Mouse (Mus musculus) skeletal muscle tissue, adult 2 months (tissue): ENCODE data around the gene Dbn1.
A peak's percentile ranks its signal among the peaks of the same experiment; 100 is the strongest.

Source experiments
- DNase-seq: peaks from one replicate; pipeline ENCODE4 v3.0.0-alpha.2; 2012; ENCODE audit warnings: low read depth, low spot score

Dbn1 gene

DNA sequence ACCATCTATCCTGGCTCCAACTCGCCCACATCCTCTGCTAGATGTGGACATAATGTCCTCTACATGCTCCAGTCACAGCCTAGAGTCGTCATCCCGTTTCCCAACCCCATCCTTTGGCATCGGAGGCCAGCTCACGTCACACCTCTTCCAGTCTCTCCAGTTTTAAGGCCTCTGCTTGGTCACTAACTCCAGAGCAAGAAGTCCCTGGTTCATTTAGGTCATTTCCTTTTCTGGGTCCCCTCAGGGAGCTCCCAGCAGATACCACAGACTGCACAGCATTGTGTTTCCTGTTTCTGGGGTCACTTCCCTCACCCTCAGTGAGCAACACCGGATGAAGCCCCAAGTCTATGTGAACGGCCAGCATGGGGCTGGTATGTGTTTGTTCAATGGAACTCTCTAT is 8.9 kb downstream of the Dbn1 start:
- DNase-seq: no peak

DNA sequence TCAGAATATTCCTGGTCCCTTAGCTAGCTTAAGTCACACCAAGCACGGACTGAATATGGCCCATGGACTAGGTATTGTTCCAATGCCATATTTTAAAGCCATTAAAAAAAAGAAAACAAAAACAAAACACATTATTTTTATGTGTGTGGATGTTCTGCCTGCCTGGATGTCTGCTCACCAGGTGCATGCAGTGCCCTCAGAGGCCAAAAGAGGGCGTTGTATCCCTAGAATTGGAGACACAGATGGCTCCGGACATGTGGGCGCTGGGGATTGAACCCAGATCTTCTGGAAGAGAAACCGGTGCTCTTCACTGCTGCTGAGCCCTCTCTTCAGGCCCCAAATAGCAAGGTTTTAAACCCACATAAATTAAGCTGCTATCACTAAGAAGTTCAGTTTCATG is 9.9 kb downstream of the Dbn1 start:
- DNase-seq: no peak

DNA sequence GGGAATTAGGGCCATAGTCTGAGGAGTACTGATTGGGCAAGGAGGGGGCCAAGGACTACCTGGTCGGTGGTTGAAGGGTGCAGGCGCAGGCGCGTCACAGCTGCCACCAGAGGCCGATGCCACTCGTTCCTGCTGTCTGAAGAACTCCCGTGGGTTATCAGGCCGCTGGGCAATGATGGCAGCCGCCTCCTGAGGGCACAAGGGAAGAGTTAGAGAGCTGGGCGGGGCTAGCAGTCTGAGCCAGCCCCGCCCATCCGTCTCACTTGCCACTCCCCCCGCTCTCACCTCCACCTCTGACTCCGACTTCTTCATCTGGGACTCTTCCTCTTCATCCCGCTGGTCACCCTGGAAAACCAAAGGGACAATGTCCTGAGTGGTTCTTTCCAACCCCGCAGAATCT is 10.4 kb downstream of the Dbn1 start:
- DNase-seq: no peak

GRCm38 (mm10) chr13:55476256-55476655 is 11.7 kb downstream of the Dbn1 start:
- no peak for DNase-seq

GRCm38 (mm10) chr13:55475750-55476149 is 12.2 kb downstream of the Dbn1 start:
- no peak for DNase-seq

DNA sequence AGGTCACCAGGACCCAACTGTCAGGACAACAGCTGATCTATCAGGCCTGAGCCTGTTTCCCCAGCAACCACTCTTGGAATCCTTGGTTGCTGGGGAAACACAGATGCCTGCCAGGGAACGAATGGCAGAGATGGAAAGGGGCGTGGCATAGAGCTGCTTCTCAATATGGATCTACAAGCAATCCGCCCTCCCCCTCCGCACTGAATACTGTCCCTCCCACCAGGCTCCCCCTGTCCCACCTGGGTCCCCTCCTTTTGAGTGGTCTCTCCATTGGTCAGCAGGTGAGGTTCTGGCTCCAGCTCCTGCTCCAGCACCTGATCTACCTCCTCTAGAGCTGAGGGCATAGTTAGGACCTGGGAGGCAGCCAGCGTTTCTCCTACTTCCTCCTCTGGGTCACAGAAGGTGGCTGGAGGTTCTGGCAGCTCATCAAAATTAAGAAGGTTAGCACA is 13.3 kb downstream of the Dbn1 start:
- DNase-seq: no peak

DNA sequence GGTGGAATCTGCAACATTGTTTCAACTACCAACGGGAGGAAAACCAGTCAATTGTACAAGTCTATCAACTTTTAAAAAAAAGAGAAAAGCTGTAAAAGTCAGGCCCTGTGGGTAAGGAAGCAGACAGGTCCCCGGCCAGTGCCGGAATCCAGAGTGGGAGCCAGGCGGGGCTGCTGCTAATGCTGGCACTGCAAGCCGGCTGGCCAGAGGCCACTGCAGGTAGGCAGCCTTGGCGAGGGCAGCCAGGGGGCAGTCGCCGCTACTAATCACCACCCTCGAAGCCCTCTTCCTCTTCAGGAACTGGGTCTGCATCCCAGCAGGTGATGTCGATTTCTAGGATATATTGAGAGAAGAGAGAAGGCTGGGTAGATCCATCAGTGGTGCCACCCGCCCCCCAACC is 13.9 kb downstream of the Dbn1 start:
- no peak for DNase-seq

- no peak for DNase-seq
Observed at GRCm38 (mm10) chr13:55473076-55473831, 14.7 kb downstream of the Dbn1 start.

DNA sequence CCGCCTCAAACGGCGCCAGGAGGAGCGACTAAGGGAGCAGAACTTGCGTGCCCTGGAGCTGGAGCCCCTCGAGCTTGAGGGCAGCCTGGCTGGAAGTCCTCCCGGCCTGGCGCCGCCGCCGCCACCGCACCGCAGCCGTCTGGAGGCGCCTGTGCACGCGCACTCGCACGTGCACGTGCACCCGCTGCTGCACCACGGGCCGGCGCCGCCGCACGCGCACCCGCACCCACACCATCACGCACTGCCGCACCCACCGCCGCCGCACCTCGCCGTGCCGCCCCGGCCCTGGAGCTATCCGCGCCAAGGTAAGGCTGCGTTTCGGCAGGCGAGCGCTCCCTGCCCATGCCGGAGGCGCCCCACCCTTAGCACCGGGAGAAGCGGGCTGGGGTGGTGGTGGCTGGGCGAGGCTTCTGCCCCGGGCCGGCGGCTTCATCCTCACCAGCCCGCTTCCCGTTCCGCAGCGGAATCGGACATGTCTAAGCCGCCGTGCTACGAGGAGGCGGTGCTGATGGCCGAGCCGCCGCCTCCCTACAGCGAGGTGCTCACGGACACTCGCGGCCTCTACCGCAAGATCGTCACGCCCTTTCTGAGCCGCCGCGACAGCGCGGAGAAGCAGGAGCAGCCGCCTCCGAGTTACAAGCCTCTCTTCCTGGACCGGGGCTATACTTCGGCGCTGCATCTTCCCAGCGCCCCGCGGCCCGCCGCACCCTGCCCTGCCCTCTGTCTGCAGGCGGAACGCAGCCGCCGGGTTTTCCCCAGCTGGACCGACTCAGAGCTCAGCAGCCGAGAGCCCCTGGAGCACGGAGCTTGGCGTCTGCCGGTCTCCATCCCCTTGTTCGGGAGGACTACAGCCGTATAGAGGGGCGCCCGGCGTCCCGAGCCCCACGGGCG is 15.5 kb downstream of the Dbn1 start:
- DNase-seq: no peak

DNA sequence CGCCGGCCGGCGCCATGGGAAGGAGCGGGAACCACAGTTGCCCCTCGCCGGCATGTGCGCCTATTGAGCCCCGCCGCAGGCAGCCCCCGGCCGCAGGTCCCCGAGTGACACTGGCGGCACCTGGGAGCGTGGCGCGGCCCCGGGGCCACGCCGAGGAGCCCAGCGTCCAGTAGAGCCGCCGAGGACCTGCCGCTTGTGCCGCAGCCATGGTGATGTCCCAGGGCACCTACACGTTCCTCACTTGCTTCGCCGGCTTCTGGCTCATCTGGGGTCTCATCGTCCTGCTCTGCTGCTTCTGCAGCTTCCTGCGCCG is 16.1 kb downstream of the Dbn1 start:
- DNase-seq: no peak

GRCm38 (mm10) chr13:55471156-55471818 is 16.6 kb downstream of the Dbn1 start:
- peak; percentile 71 for DNase-seq

DNA sequence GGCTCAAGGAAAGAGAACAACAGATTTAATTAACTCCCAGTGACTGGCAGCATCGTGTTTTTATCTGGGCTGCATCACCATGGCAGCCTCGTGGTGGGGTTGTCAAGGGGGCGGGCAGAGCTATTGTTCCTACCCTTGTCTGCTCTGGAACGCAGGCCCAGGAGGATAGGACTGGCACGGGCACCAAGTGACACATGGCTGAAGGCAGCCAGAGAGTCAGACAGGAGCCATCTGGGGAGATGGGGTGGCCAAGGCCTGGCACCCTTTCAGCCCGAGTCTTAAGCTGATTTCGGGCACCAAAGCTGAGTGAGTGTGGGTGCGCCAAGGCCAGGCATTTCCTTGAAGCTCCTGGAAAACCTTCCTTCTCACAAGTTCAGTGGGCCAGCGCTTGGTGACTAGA is 17.5 kb downstream of the Dbn1 start:
- no peak for DNase-seq

DNA sequence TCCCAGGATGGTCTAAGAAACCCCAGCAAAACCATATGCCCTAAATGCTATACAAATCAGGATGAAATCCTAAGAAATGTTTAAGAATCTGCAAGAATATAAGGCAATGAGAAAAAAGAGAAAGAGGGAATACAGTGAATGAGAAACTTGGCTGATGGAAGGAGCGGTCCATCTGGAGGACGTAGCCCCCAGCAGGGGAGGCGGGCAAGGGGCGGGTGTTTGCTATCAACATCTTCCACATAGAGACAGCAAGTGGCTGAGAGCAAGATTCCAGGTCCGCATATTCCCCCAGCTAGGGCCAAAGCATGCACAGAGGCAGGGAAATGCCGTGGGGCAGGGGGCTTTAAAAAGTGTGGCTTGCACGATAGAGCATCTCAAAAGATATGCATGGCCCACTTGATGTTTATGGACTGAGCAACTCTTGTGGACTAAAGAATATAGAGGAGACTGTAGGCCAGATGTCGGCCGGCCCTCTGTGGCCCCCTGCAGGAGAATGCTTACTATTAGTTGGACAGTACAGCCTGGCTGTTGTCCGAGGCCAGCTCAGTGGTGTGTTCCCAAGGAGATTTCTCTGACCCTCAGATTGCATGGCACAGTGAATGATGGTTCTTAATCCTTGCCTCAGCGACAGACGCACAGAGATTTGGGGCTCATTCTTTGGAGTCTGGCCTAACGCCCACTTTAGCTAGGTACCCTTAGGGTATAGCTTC is 18.9 kb downstream of the Dbn1 start:
- no peak for DNase-seq

GRCm38 (mm10) chr13:55465830-55466440 is 22.0 kb downstream of the Dbn1 start:
- no peak for DNase-seq

GRCm38 (mm10) chr13:55465184-55465583 is 22.7 kb downstream of the Dbn1 start:
- DNase-seq: no peak

DNA sequence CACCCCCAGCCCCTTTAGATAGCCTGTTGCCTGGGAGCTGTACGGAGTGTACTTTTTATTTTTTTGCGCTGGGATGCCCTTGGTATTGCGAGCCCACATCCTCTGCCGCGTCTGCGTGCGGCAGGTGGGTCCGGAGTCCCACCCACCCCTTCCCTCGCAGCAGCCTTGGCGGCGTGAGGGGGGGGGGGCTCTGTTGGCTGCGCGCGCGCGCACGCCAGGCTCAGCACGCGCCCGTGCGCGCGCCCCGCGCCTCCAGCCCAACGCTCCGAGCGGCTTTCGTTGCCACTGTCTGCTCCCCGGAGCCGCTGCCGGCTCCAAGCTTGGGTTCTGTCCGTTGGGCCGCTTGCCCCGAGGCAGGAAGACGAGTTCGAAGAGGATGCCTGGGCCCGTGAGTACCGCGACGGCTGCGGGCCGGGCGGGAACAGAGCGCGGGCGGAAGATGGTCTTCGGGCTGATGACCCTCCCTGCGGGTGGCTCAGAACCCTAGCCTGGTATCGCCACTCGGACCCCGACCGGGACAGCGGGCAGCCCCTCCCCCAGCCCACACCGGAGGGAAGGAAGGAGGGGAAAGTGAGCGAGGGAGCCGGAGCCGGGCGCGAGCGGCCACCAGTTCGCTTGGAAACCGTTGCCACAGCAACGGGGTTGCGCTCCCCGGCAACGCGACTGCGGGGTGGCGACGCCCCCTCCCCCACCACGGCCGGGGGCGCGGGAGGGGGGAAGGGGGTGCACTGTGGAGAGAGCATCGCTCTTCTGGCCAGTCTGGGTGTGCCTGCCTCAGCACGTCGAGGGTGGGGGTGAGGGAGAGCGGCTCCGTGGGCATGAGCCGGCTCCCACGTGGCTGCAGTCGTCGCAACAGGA is 23.7 kb downstream of the Dbn1 start, which contains the start of gene Prr7:
Gene Prr7 (plus strand): TSS at position 241 of the 858 bp plus-strand sequence.
- DNase-seq: no peak

- DNase-seq: no peak
Observed at GRCm38 (mm10) chr13:55463399-55464026, 24.4 kb downstream of the Dbn1 start.

DNA sequence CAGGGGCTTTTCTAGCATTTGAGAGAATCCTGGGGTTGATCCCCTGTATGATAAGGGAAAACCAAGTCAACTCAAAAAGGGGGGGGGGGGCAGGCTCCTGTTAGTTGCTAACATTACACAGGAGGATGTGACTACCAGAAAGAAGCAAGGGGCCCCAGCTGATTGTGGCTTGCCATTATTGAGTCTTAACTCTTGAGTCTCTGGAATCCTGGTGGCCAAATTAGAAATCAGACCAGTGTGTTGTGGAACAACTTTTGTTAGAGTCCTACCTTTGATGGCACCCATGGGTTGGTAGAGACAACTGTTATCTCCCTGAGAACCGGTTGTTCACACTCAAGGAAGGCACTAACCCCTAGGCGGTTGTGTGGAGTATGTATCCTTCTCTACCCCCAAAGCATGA is 24.9 kb downstream of the Dbn1 start:
- DNase-seq: no peak

- no peak for DNase-seq
Observed at GRCm38 (mm10) chr13:55451785-55452549, 35.9 kb downstream of the Dbn1 start.
